Mouse (Mus musculus) right cerebral cortex, postnatal 14 days (tissue): Measurements from ENCODE around the gene Ccnt1.

Source experiments
- DNase-seq: peaks from one replicate; pipeline ENCODE4 v3.0.0; 2022

Gene Ccnt1

GRCm38 (mm10) chr15:98570873-98571538 is at the start of gene Ccnt1, which contains the start of gene 4930415O20Rik:
TSS of gene Ccnt1 (minus strand) at chr15:98570923.
TSS of gene 4930415O20Rik (plus strand) at chr15:98571004.
- DNase-seq, result no peak

- DNase-seq, result peak; percentile 53
Observed at GRCm38 (mm10) chr15:98617176-98617537, 46.4 kb upstream of the Ccnt1 start.

- DNase-seq, result no peak
Observed at GRCm38 (mm10) chr15:98616362-98617175, 45.8 kb upstream of the Ccnt1 start.

- DNase-seq, result no peak
Observed at GRCm38 (mm10) chr15:98615751-98616150, 45.0 kb upstream of the Ccnt1 start.

GRCm38 (mm10) chr15:98614971-98615370 is 44.2 kb upstream of the Ccnt1 start:
- DNase-seq, result no peak

- no peak for DNase-seq
Observed at GRCm38 (mm10) chr15:98614551-98614950, 43.8 kb upstream of the Ccnt1 start.

GRCm38 (mm10) chr15:98612229-98612628 is 41.5 kb upstream of the Ccnt1 start:
- no peak for DNase-seq

GRCm38 (mm10) chr15:98610131-98610633 is 39.5 kb upstream of the Ccnt1 start:
- no peak for DNase-seq

GRCm38 (mm10) chr15:98609331-98610130 is 38.8 kb upstream of the Ccnt1 start, which contains the start of gene Adcy6:
TSS of gene Adcy6 (minus strand) at chr15:98610076.
- DNase-seq, result peak; percentile 82

GRCm38 (mm10) chr15:98608784-98609250 is 38.1 kb upstream of the Ccnt1 start:
- no peak for DNase-seq

- no peak for DNase-seq
Observed at GRCm38 (mm10) chr15:98608058-98608783, 37.5 kb upstream of the Ccnt1 start.

GRCm38 (mm10) chr15:98607557-98607956 is 36.8 kb upstream of the Ccnt1 start:
- DNase-seq, result no peak

- no peak for DNase-seq
Observed at GRCm38 (mm10) chr15:98606739-98607138, 36.0 kb upstream of the Ccnt1 start.

- DNase-seq, result no peak
Observed at GRCm38 (mm10) chr15:98606051-98606536, 35.4 kb upstream of the Ccnt1 start.

GRCm38 (mm10) chr15:98604041-98604575 is 33.4 kb upstream of the Ccnt1 start:
- no peak for DNase-seq

GRCm38 (mm10) chr15:98602921-98603458 is 32.3 kb upstream of the Ccnt1 start:
- no peak for DNase-seq

- DNase-seq, result no peak
Observed at GRCm38 (mm10) chr15:98602191-98602881, 31.6 kb upstream of the Ccnt1 start.

GRCm38 (mm10) chr15:98601832-98602190 is 31.1 kb upstream of the Ccnt1 start:
- DNase-seq, result no peak

GRCm38 (mm10) chr15:98600036-98600709 is 29.4 kb upstream of the Ccnt1 start:
- no peak for DNase-seq

- DNase-seq, result no peak
Observed at GRCm38 (mm10) chr15:98596609-98597008, 25.9 kb upstream of the Ccnt1 start.
